Mouse (Mus musculus) liver, embryonic 14.5 days (tissue): Measurements from ENCODE around the gene Eme2. TPM values are rescaled to one million over a fixed set of nuclear protein-coding genes. Genes with fewer than 3 reads are reported as not detected.

ENCODE experiments used
- ATAC-seq: fragments of 200-750 bp; cut with Nextera tagmentation; 2 replicates; pipeline ENCODE4 v1.8.0; 2017; ENCODE audit warnings: moderate number of reproducible peaks, mild to moderate bottlenecking, moderate library complexity; ENCODE audit not compliant: insufficient read depth
- DNase-seq, 3 experiments: peaks; one replicate each; pipeline ENCODE4 v3.0.0-alpha.2; 2012 to 2013; ENCODE audit warnings: low read depth in 3 of 3, low spot score in 3 of 3
- H3K27ac ChIP-seq: fragments of 300-500 bp; sonication (generic); 2 replicates; pipeline ENCODE4 v1.5.1; 2014; ENCODE audit warnings: moderate library complexity, mild to moderate bottlenecking, control low read depth, inconsistent platforms
- H3K27me3 ChIP-seq: fragments of 300-500 bp; sonication (generic); 2 replicates; pipeline ENCODE4 v1.6.1; 2014; ENCODE audit warnings: mild to moderate bottlenecking, low read length, moderate library complexity; ENCODE audit not compliant: control insufficient read depth, insufficient read depth
- H3K36me3 ChIP-seq: fragments of 300-500 bp; sonication (generic); replicated peaks from 2 replicates; pipeline ENCODE4 v1.6.1; 2014; ENCODE audit warnings: low read depth; ENCODE audit not compliant: control insufficient read depth, insufficient read depth
- H3K4me1 ChIP-seq, 2 experiments: fragments of 200-500 bp in 1 of 2; fragments of 300-500 bp in 1 of 2; sonication (generic) in 1 of 2; replicated peaks; 2 replicates each; pipeline ENCODE4 v1.6.1; 2012 to 2014; ENCODE audit warnings: antibody characterized with exemption in 1 of 2, inconsistent platforms in 1 of 2, low read length in 1 of 2; ENCODE audit not compliant: control insufficient read depth in 2 of 2, insufficient read depth in 2 of 2
- H3K4me2 ChIP-seq: fragments of 300-500 bp; sonication (generic); 2 replicates; pipeline ENCODE4 v1.6.1; 2014; ENCODE audit warnings: low read depth, mild to moderate bottlenecking, control low read depth, moderate library complexity
- H3K4me3 ChIP-seq, 2 experiments: fragments of 200-500 bp in 1 of 2; fragments of 300-500 bp in 1 of 2; sonication (generic) in 1 of 2; 2 replicates each; pipeline ENCODE4 v1.5.1; 2012 to 2014; ENCODE audit warnings: low read depth in 2 of 2, low read length in 2 of 2, mild to moderate bottlenecking in 2 of 2, control low read depth in 1 of 2, inconsistent platforms in 1 of 2, moderate library complexity in 1 of 2; ENCODE audit not compliant: insufficient read depth in 1 of 2
- H3K9ac ChIP-seq: fragments of 300-500 bp; sonication (generic); replicated peaks from 2 replicates; pipeline ENCODE4 v1.6.1; 2014; ENCODE audit warnings: mild to moderate bottlenecking, control low read depth, moderate library complexity
- H3K9me3 ChIP-seq: fragments of 300-500 bp; sonication (generic); 2 replicates; pipeline ENCODE4 v1.6.1; 2016; ENCODE audit warnings: low read length, mixed read lengths; ENCODE audit not compliant: control insufficient read depth
- CTCF ChIP-seq: IDR thresholded peaks from 2 replicates; pipeline ENCODE4 v1.5.1; 2016; ENCODE audit warnings: antibody characterized with exemption, low read depth, control low read depth
- EP300 ChIP-seq: IDR thresholded peaks from 2 replicates; pipeline ENCODE4 v1.6.1; 2016; ENCODE audit warnings: antibody characterized with exemption, low read depth
- WGBS: fragments of 180-500 bp; shearing (Covaris S2); extraction: QIAGEN DNeasy Blood & Tissue Kit; methylation state at CpG from one replicate; pipeline ENCODE4 v1.1.7; 2014; ENCODE audit not compliant: insufficient replicate concordance; 5-methylcytosine and 5-hydroxymethylcytosine counted together
- polyA plus RNA-seq, 2 experiments: library from polyadenylated mRNA; depleted of rRNA in 1 of 2; stranded (reverse) in 1 of 2; unstranded in 1 of 2; fragments of >200 nt; fragmentation: Nextera tagmentation in 1 of 2; extraction: Ambion mirVana in 1 of 2; gene quantifications; 2 replicates each; pipeline versions ENCODE4 v1.2.1 to v1.2.3; 2012 to 2014

The Eme2 gene
- polyA plus RNA-seq, 2 experiments: 7.4 to 9.4 TPM

DNA sequence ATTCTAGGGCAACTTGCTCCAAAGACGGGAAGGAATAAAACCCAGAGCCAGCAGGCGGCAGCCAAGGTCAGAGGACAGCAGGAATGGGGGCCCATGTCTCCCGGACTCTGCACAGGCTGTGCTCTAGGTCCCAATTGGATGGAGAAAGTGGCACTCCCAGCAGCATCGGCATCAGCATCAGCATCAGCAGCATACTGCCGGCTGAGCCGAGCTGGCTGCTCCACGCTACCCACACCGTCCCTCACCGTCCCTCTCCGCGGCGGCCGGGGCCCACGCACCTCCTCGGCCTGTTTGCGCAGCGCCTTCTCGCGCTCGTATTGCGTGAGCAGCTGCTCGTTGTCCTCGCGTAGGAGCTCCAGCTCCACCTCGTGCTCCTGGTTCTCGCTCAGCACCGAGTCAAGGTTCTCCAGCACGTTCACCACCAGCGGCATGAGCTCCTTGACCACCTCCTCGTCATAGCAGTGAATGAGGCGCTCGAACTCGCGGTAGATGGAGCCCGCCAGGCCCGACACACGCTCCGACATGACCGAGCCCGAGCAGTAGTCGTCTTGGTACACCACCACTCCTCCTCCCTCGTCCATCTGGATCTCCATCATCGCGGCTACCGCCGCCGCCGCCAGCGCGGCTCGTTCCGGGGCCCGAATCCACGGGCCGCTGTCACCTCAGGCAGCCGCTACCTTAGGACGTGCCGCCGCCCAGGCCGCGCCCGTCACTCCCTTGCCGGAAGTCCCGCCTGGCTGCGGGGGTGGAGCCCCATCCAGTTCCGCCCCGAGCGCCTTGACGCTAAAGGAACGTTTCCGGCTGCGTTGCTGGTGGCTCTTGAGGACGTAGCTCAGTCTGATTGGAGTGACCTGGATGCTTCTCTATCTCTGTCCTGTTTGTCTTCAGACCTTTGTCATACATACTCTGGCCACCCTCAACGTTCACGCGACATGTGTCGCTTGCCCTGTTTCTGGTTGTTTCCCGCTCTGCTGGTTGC is 41.7 kb upstream of the Eme2 start, which contains the start of gene Mapk8ip3:
Gene Mapk8ip3, minus strand, starts transcription at position 719 of the 979 bp plus-strand sequence.
- ATAC-seq (peak; percentile 97), DNase-seq (peak; percentile 88 to 92 (median 89))
- H3K9ac ChIP-seq: peak within 1 kb of the TSS; percentile 96
- no peaks in the 10 kb centered on the region for H3K9me3 ChIP-seq
- peak within 1 kb of the TSS; percentile 68 to 97 for H3K4me3 ChIP-seq
- H3K4me2 ChIP-seq: peak within 1 kb of the TSS; percentile 95
- no peaks in the 10 kb centered on the region for H3K27me3 ChIP-seq
- TF ChIP-seq CTCF (peak; percentile 82), EP300 (no peak)
- under 1% methylated on average over 78 of the region's 78 CpGs for WGBS
- H3K36me3 ChIP-seq: peaks cover 10% of the 10 kb centered on the region
- H3K4me1 ChIP-seq: peaks cover 24 to 25% of the 10 kb centered on the region in 2 experiments
- H3K27ac ChIP-seq: peak within 1 kb of the TSS; percentile 80

DNA sequence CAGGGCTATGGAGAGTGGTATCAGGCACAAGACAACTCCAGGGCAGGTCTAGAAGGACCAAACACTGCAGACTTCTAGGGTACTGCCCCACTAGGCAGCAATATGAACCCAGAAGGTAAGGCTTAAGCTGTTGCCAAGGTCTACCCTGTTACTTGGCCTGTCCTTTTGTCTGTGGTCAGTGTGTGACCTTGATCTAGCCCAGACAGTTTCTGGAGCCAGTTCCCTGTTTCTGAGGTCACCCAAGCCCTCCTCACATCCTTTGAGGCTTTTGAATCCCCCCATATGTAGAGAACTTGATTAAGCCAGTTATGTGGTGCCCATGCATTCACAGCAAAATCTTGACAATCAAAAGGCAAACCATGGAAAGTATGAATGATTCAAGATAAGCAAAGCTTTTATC is 40.8 kb upstream of the Eme2 start:
- Histone ChIP-seq H3K27me3 (no peaks in the 10 kb centered on the region), H3K27ac (peak overlapping the region; percentile 80), H3K4me1 (peaks cover 24 to 25% of the 10 kb centered on the region in 2 experiments), H3K4me3 (peak overlapping the region; percentile 66 to 97), H3K4me2 (peak overlapping the region; percentile 95), H3K36me3 (peaks cover 10% of the 10 kb centered on the region), H3K9me3 (no peaks in the 10 kb centered on the region), H3K9ac (peak overlapping the region; percentile 96)
- ATAC-seq (no peak), DNase-seq (no peak)
- TF ChIP-seq EP300 (no peak), CTCF (no peak)

DNA sequence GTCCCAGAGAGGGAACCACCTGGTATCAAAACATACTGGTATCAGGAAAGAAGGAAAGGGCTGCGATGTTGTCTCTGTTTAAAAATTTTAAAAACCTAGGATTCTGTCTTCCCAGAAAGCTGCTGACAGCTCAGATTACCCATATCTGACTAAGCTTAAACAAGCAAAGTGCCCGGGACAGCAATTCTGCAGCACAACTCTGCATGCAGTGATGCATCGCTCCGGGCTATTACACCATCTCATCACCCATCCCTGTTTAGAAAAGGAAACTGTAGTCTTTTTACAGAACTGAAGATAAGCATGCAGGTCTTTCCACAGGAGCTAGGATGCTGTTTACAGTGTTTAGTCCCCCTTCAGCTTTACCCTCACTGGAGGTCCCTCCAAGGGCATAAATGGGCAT is 40.0 kb upstream of the Eme2 start:
- H3K9me3 ChIP-seq: no peaks in the 10 kb centered on the region
- H3K27ac ChIP-seq: no peak overlapping the region
- H3K4me1 ChIP-seq: peaks cover 24 to 25% of the 10 kb centered on the region in 2 experiments
- H3K9ac ChIP-seq: no peak overlapping the region
- 68% methylated on average over 4 of the region's 4 CpGs for WGBS
- peak overlapping the region; percentile 95 for H3K4me2 ChIP-seq
- H3K4me3 ChIP-seq: peak overlapping the region; percentile 66 to 97
- H3K36me3 ChIP-seq: peaks cover 10% of the 10 kb centered on the region
- DNase-seq (no peak), ATAC-seq (no peak)
- no peak for TF ChIP-seq EP300
- no peaks in the 10 kb centered on the region for H3K27me3 ChIP-seq

DNA sequence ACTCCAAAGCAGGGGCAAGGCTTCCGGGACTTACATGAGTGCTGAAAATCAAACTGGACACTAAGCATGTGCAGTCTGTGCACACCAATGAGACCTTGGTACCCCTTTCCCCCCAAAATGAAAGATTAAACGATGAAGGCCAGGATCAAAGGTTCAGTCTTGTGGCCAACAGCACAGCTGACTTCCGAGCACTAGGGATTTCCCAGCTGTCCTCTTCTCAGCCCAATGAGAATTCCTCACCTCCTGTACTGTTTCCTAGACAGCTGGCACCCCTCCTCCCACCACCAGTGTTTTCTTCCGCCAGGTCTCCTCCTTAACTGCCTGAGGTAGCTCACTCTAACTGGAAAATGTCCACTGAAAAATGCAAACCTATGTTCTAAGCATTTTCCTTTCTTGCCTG is 38.3 kb upstream of the Eme2 start:
- Histone ChIP-seq H3K4me1 (peaks cover 24 to 25% of the 10 kb centered on the region in 2 experiments), H3K9me3 (no peaks in the 10 kb centered on the region), H3K4me2 (peak overlapping the region; percentile 95; the same call in 1 of the 2 replicates), H3K27me3 (no peaks in the 10 kb centered on the region), H3K4me3 (no peak overlapping the region), H3K9ac (no peak overlapping the region), H3K36me3 (peaks cover 10% of the 10 kb centered on the region), H3K27ac (no peak overlapping the region)
- 87% methylated on average over 4 of the region's 4 CpGs for WGBS
- TF ChIP-seq EP300: no peak
- no peak for TF ChIP-seq CTCF
- DNase-seq: no peak
- no peak for ATAC-seq

DNA sequence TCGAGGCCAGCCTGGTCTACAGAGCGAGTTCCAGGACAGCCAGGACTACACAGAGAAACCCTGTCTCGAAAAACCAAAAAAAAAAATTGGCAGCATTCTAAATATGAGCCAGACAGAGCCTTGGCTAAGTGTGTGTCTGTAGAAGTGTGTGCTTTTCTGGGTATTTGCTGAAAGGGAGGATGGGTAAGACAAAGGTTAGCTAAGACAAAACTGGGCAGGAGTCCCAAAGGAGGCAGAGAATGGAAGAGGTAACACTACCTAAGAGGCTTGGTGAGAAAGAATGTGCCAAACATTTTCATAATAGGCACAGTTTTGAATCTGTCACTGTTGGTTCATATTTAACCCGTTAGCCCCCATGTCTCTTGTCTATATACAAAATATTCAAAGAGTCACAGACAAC is 37.5 kb upstream of the Eme2 start:
- peaks cover 13% of the 10 kb centered on the region for H3K36me3 ChIP-seq
- WGBS: 85% methylated on average over 4 of the region's 4 CpGs
- H3K4me3 ChIP-seq: no peak overlapping the region

More for the DNA sequence above, 37.5 kb upstream of the Eme2 start:
- Histone ChIP-seq H3K9ac (no peak overlapping the region), H3K4me2 (no peak overlapping the region), H3K27me3 (no peaks in the 10 kb centered on the region), H3K9me3 (no peaks in the 10 kb centered on the region), H3K4me1 (peaks cover 23 to 24% of the 10 kb centered on the region in 2 experiments), H3K27ac (no peak overlapping the region)
- ATAC-seq: no peak
- TF ChIP-seq EP300 (no peak), CTCF (no peak)
- no peak for DNase-seq
